Comparison of ENCODE assay signal across 16 mouse cellular contexts in genomic region chr11:117185076-117185933, GRCm38 (mm10). TPM values are rescaled to one million over a fixed set of nuclear protein-coding genes. Genes with fewer than 3 reads are reported as not detected.
A peak's percentile ranks its signal among the peaks of the same experiment; 100 is the strongest.
DNase-seq lines count a peak whose midpoint lies in the region; ATAC-seq and TF ChIP-seq lines count a peak whose summit lies in the region.
"Had no signal": no experiment of that assay in that cellular context is flagged by ENCODE, and none has a peak within 500 bp of the region (broad histone marks: within the 10 kb centered on the region; RNA-seq: fewer than 3 reads in every experiment).

No protein-coding gene starts in this region.

- no peaks in the 10 kb centered on the region for H3K9me3 ChIP-seq in embryonic facial prominence, embryonic 11.5 days (replicated peaks; ENCODE audit: control insufficient read depth, low read length)
- H3K9me3 ChIP-seq in kidney, embryonic 15.5 days (replicated peaks) = peaks cover 8% of the 10 kb centered on the region; the same call in 1 of the 2 replicates
- H3K9me3 ChIP-seq in limb, embryonic 14.5 days (ENCODE audit: control insufficient read depth, low read length) = peaks cover 12% of the 10 kb centered on the region

- H3K4me1 ChIP-seq in embryonic facial prominence, embryonic 11.5 days (ENCODE audit: control insufficient read depth, insufficient read depth, low read length) = no peaks in the 10 kb centered on the region
- H3K4me1 ChIP-seq in kidney, embryonic 15.5 days = peaks cover 28% of the 10 kb centered on the region
- H3K4me1 ChIP-seq in limb, embryonic 14.5 days (ENCODE audit: control insufficient read depth, insufficient read depth, low read length) = peaks cover 7% of the 10 kb centered on the region

- TF ChIP-seq POLR2A in limb, embryonic 14.5 days (IDR thresholded peaks at IDR 0.05; ENCODE audit: borderline replicate concordance, extremely low read depth, insufficient read depth, insufficient read length) = no peak

- no peak overlapping the region for H3K4me2 ChIP-seq in embryonic facial prominence, embryonic 11.5 days (ENCODE audit: low read depth, low read length)
- peak overlapping the region; percentile 47 for H3K4me2 ChIP-seq in kidney, embryonic 15.5 days
- peak overlapping the region; percentile 15 for H3K4me2 ChIP-seq in limb, embryonic 14.5 days (replicated peaks; ENCODE audit: low read depth, low read length, severe bottlenecking)

- no peak overlapping the region; the same call in 1 of the 2 replicates for H3K27ac ChIP-seq in embryonic facial prominence, embryonic 11.5 days (replicated peaks; ENCODE audit: low read depth, low read length)
- peak overlapping the region; percentile 94 for H3K27ac ChIP-seq in kidney, embryonic 15.5 days
- H3K27ac ChIP-seq in limb, embryonic 14.5 days (replicated peaks; ENCODE audit: low read depth, low read length) = peak overlapping the region; percentile 63
- H3K27ac ChIP-seq: layer of hippocampus, adult 2 months had no signal

- H3K27me3 ChIP-seq in embryonic facial prominence, embryonic 11.5 days (ENCODE audit: control insufficient read depth, insufficient read depth, low read length) = no peaks in the 10 kb centered on the region
- H3K27me3 ChIP-seq in kidney, embryonic 15.5 days = no peaks in the 10 kb centered on the region
- H3K27me3 ChIP-seq in limb, embryonic 14.5 days (ENCODE audit: control insufficient read depth, insufficient read depth, low read length) = no peaks in the 10 kb centered on the region

- H3K36me3 ChIP-seq in embryonic facial prominence, embryonic 11.5 days (replicated peaks; ENCODE audit: control insufficient read depth, insufficient read depth, low read depth, low read length) = no peaks in the 10 kb centered on the region; the same call in 1 of the 2 replicates
- H3K36me3 ChIP-seq in kidney, embryonic 15.5 days = no peaks in the 10 kb centered on the region
- H3K36me3 ChIP-seq in limb, embryonic 14.5 days (ENCODE audit: control insufficient read depth, insufficient read depth, low read length) = no peaks in the 10 kb centered on the region
- H3K36me3 ChIP-seq: G1E had no signal

- H3K4me3 ChIP-seq in embryonic facial prominence, embryonic 11.5 days (ENCODE audit: low read depth, low read length) = no peak overlapping the region
- H3K4me3 ChIP-seq in kidney, embryonic 15.5 days (replicated peaks) = no peak overlapping the region
- no peak overlapping the region for H3K4me3 ChIP-seq in limb, embryonic 14.5 days (replicated peaks; ENCODE audit: low read length)
- H3K4me3 ChIP-seq: layer of hippocampus, adult 2 months had no signal

- ATAC-seq in embryonic facial prominence, embryonic 11.5 days (replicated peaks; ENCODE audit: insufficient number of reproducible peaks, low FRiP score, low TSS enrichment, low read depth) = no peak
- peak; percentile 73 for ATAC-seq in kidney, embryonic 15.5 days (replicated peaks; ENCODE audit: low FRiP score)
- ATAC-seq in limb, embryonic 14.5 days (ENCODE audit: low FRiP score, low read depth) = peak; percentile 53; the same call in 1 of the 2 replicates
- ATAC-seq in frontal cortex, adult (ENCODE audit: low TSS enrichment) = no peak
- ATAC-seq: activated CD4-positive, CD25-positive, alpha-beta regulatory T cell, adult 4 months had no signal

- H3K9ac ChIP-seq in embryonic facial prominence, embryonic 11.5 days (replicated peaks; ENCODE audit: low read length) = no peak overlapping the region
- 0 out of 2 replicates have a peak overlapping the region, but pooled peaks have one; percentile 29 for H3K9ac ChIP-seq in kidney, embryonic 15.5 days
- H3K9ac ChIP-seq in limb, embryonic 14.5 days (ENCODE audit: low read depth, low read length, severe bottlenecking) = no peak overlapping the region

- DNase-seq in embryo, embryonic 10.5 days (ENCODE audit: low spot score) = peak; percentile 45
- no peak for DNase-seq in embryo, embryonic 9.5 days (ENCODE audit: extremely low spot score)
- peak; percentile 26 for DNase-seq in embryonic facial prominence, embryonic 11.5 days (ENCODE audit: low spot score)
- no peak for DNase-seq in limb, embryonic 14.5 days (ENCODE audit: low spot score)
- DNase-seq in adrenal gland, postnatal 10 days = no peak
- DNase-seq in frontal cortex, postnatal 36 days (ENCODE audit: low spot score in 2 of 2) = no peak
- DNase-seq: cerebellum, adult 8-10 months; heart, adult 18-20 months; heart, postnatal 4 days; lung, adult 2 months; right cerebral cortex, postnatal 25 days had no signal

- WGBS in embryonic facial prominence, embryonic 11.5 days = 63% methylated on average over 21 of the region's 21 CpGs
- 17% methylated on average over 21 of the region's 21 CpGs for WGBS in kidney, embryonic 15.5 days
- WGBS in limb, embryonic 14.5 days = 25% methylated on average over 21 of the region's 21 CpGs

RNA-seq across cellular contexts. Expression of gene Sept9, which starts 14.2 kb away (rescaled TPM):
- polyA plus RNA-seq in embryonic facial prominence, embryonic 11.5 days (2014; fragmentation: Nextera tagmentation; extraction: Ambion mirVana) = 182 TPM in 2 replicates
- 120 and 126 TPM in 2 replicates for polyA plus RNA-seq in kidney, embryonic 15.5 days (2015; fragmentation: Nextera tagmentation; extraction: Ambion mirVana)
- polyA plus RNA-seq in limb, embryonic 14.5 days (2012; rRNA removed) = 76.5 and 78.7 TPM in 2 replicates
- polyA plus RNA-seq in limb, embryonic 14.5 days (2014; fragmentation: Nextera tagmentation; extraction: Ambion mirVana) = 125 and 136 TPM in 2 replicates
- 100 to 1,000 TPM; 115 to 146 TPM for total RNA-seq in adrenal gland, postnatal 10 days (2021)

Comparison
In these comparisons a context has a peak if more than half of its experiments do, and no peak if none do; other contexts are left out.
1. DNase-seq: peak in embryo, embryonic 10.5 days (single experiment) and embryonic facial prominence, embryonic 11.5 days (single experiment); none in embryo, embryonic 9.5 days (single experiment), limb, embryonic 14.5 days (single experiment), adrenal gland, postnatal 10 days (single experiment) and frontal cortex, postnatal 36 days (0 of 2).
2. ATAC-seq: peak in kidney, embryonic 15.5 days (single experiment) and limb, embryonic 14.5 days (single experiment); none in embryonic facial prominence, embryonic 11.5 days (single experiment) and frontal cortex, adult (single experiment).